Mouse (Mus musculus): ENCODE results near the gene Sdk2. TPM values are rescaled to one million over a fixed set of nuclear protein-coding genes. Genes with fewer than 3 reads are reported as not detected.
A peak's percentile ranks its signal among the peaks of the same experiment; 100 is the strongest.

Gene Sdk2
- total and polyA plus RNA-seq, 3 experiments = 0.13 TPM; not detected in 2

GRCm38 (mm10) chr11:113776851-113777511 lies 289.9 kb downstream of the Sdk2 start:
- no peak for TF ChIP-seq ZNF384 (IDR thresholded peaks at IDR 0.05; ENCODE audit: low read depth, low read length)
- TF ChIP-seq TBP (IDR thresholded peaks at IDR 0.05; ENCODE audit: low read depth, low read length) = no peak
- no peak for TF ChIP-seq KAT2A (conservative IDR thresholded peaks at IDR 0.05; ENCODE audit: low read depth, low read length)
- TF ChIP-seq GABPA (IDR thresholded peaks at IDR 0.05; ENCODE audit: low read depth, low read length) = no peak
- TF ChIP-seq POLR2AphosphoS5 (IDR thresholded peaks at IDR 0.05; ENCODE audit: borderline replicate concordance, low read depth, low read length) = no peak
- no peak for TF ChIP-seq SIN3A (IDR thresholded peaks at IDR 0.05; ENCODE audit: low read length)
- TF ChIP-seq ZKSCAN1 (IDR thresholded peaks at IDR 0.05; ENCODE audit: low read depth, low read length) = no peak
- TF ChIP-seq GATA1 (IDR thresholded peaks at IDR 0.05; ENCODE audit: low read depth, low read length) = no peak
- TF ChIP-seq MYB (IDR thresholded peaks at IDR 0.05; ENCODE audit: low read depth, low read length) = no peak
- no peak for TF ChIP-seq MAFK (IDR thresholded peaks at IDR 0.05; ENCODE audit: borderline replicate concordance, low read depth, low read length)
- TF ChIP-seq UBTF (IDR thresholded peaks at IDR 0.05; ENCODE audit: borderline replicate concordance, insufficient read depth, low read depth, low read length) = no peak
- peaks cover 15 to 33% of the 10 kb centered on the region in 2 experiments for H3K4me1 ChIP-seq (ENCODE audit: control insufficient read depth in 1 of 2, insufficient read depth in 2 of 2, low read length in 2 of 2)
- DNase-seq (ENCODE audit: low read depth, low spot score) = no peak
- H3K9me3 ChIP-seq (replicated peaks; ENCODE audit: insufficient read depth, low read length) = no peaks in the 10 kb centered on the region
- no peaks in the 10 kb centered on the region for H3K79me2 ChIP-seq (ENCODE audit: control insufficient read depth, insufficient read depth, low read length, poor library complexity)
- peaks cover 0 to 23% of the 10 kb centered on the region in 2 experiments; a peak in 2 of 4 replicates for H3K36me3 ChIP-seq (ENCODE audit: control insufficient read depth in 1 of 2, insufficient read depth in 2 of 2, low read length in 2 of 2)
- H3K9ac ChIP-seq (ENCODE audit: control insufficient read depth, low read depth, low read length, poor library complexity, severe bottlenecking) = peak overlapping the region; percentile 41; the same call in 1 of the 2 replicates
- no peak overlapping the region; the same call in 1 of the 2 replicates for H3K27ac ChIP-seq (ENCODE audit: control insufficient read depth, low read depth, low read length)
- no peaks in the 10 kb centered on the region for H3K27me3 ChIP-seq (ENCODE audit: control insufficient read depth in 1 of 2, insufficient read depth in 2 of 2, low read length in 2 of 2)
- no peak overlapping the region for H3K4me3 ChIP-seq (ENCODE audit: control insufficient read depth in 1 of 2, insufficient read depth in 1 of 2, low read depth in 2 of 2, low read length in 2 of 2)

GRCm38 (mm10) chr11:113774773-113775172 lies 292.1 kb downstream of the Sdk2 start:
- Histone ChIP-seq H3K27me3 (ENCODE audit: control insufficient read depth in 1 of 2, insufficient read depth in 2 of 2, low read length in 2 of 2) (no peaks in the 10 kb centered on the region), H3K4me1 (ENCODE audit: control insufficient read depth in 1 of 2, insufficient read depth in 2 of 2, low read length in 2 of 2) (peaks cover 15 to 30% of the 10 kb centered on the region in 2 experiments), H3K4me3 (ENCODE audit: control insufficient read depth in 1 of 2, insufficient read depth in 1 of 2, low read depth in 2 of 2, low read length in 2 of 2) (no peak overlapping the region), H3K9ac (ENCODE audit: control insufficient read depth, low read depth, low read length, poor library complexity, severe bottlenecking) (no peak overlapping the region), H3K9me3 (replicated peaks; ENCODE audit: insufficient read depth, low read length) (no peaks in the 10 kb centered on the region), H3K36me3 (ENCODE audit: control insufficient read depth in 1 of 2, insufficient read depth in 2 of 2, low read length in 2 of 2) (peaks cover 0 to 23% of the 10 kb centered on the region in 2 experiments; a peak in 2 of 4 replicates), H3K79me2 (ENCODE audit: control insufficient read depth, insufficient read depth, low read length, poor library complexity) (no peaks in the 10 kb centered on the region), H3K27ac (ENCODE audit: control insufficient read depth, low read depth, low read length) (no peak overlapping the region)
- TF ChIP-seq NRF1 (IDR thresholded peaks at IDR 0.05; ENCODE audit: insufficient read depth, low read depth, low read length, poor library complexity, severe bottlenecking) (no peak), CTCF (IDR thresholded peaks at IDR 0.05 in 2 of 3, conservative IDR thresholded peaks at IDR 0.05 in 1 of 3; ENCODE audit: control insufficient read depth in 1 of 3, insufficient read depth in 1 of 3, low read depth in 2 of 3, low read length in 3 of 3, poor library complexity in 1 of 3, severe bottlenecking in 1 of 3) (no peak), POLR2AphosphoS5 (IDR thresholded peaks at IDR 0.05; ENCODE audit: borderline replicate concordance, low read depth, low read length) (no peak), CHD2 (IDR thresholded peaks at IDR 0.05; ENCODE audit: low read length) (no peak)
- no peak for DNase-seq (ENCODE audit: low read depth, low spot score)
